Mouse (Mus musculus): ENCODE results near the gene Igfbp5. TPM values are rescaled to one million over a fixed set of nuclear protein-coding genes. Genes with fewer than 3 reads are reported as not detected.

Gene Igfbp5
- 127 and 131 TPM in 2 replicates for polyA plus RNA-seq (2015; fragmentation: Nextera tagmentation; extraction: Ambion mirVana)

DNA sequence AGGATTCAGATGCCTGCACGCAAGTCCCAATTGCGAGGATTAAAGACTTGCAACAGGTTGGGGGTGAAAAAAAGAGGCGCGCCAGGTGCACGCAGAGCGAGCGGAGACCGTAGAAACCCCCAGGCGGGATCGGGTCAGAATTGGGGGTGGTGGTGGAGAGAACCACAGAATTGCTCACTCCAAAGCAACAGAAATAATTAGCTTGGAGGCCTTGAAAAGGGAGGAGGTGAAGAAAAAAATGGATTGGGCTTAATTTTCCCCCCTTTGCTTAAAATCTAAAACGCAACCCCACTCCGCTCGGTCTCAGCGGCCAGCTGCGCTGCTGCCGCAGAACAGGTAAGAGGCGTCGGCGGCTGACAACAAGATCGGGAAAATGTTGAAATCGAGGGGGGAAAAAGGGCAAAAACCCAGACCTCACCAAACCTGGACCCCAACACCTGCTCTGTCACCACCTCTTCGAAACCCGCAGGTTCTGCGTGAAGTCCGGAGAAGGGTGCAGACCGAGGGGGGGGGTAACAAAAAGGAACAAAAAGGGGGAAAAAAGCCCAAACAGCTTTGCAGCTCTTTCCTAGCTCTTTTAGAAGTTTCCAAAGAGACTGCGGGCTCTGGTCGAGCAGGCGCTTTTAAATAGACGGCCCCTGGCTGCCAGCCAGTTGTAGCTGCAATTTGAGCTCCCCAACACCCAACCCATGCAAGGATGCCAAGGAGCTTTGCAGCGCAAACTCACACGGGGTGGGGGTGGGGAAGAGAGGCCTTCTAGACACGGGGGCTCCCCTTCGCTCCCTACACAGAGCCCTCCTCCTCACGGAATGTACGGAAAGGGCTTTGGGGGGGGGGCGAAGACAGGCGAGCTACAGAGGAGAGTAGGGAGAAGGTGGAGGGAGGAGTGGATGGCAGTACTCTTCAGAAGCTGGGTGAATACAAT is at the start of gene Igfbp5:
TSS of gene Igfbp5 (minus strand) at position 598 of the 925 bp plus-strand sequence.
- Histone ChIP-seq H3K4me1 (peaks cover 73% of the 10 kb centered on the region), H3K36me3 (no peaks in the 10 kb centered on the region), H3K9me3 (replicated peaks) (no peaks in the 10 kb centered on the region), H3K4me2 (replicated peaks) (peak within 1 kb of the TSS; percentile 82), H3K4me3 (replicated peaks) (peak within 1 kb of the TSS; percentile 69), H3K27ac (replicated peaks) (peak within 1 kb of the TSS; percentile 93), H3K9ac (peak within 1 kb of the TSS; percentile 72), H3K27me3 (peaks cover 3% of the 10 kb centered on the region; the same call in 1 of the 2 replicates)
- under 1% methylated on average over 38 of the region's 38 CpGs for whole genome bisulfite sequencing
- ATAC-seq (ENCODE audit: insufficient number of reproducible peaks, low FRiP score, low TSS enrichment, low read depth): peak; percentile 79

DNA sequence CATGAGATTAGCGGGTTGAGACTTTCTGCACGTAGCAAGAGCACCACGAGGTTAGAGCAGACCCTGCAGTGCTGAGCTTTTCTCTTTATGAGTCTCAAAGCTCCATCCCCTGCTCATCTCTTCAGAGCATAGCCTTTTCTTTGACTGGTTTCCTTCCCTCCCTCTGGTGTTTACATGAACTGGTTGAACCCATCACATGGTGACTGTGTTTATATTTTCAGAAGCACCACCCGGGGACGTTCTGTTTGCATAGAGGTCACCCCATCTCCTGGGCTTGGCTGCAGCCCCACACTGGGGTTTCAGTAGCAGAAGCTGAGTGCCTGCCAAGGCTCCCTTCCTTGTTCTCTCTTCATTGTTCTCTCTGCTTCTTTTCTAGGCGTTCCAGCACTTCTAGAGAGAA is 40.1 kb upstream of the Igfbp5 start:
- no peaks in the 10 kb centered on the region for H3K9me3 ChIP-seq (replicated peaks)
- no peak overlapping the region for H3K4me3 ChIP-seq (replicated peaks)
- H3K9ac ChIP-seq: no peak overlapping the region
- H3K4me1 ChIP-seq: 0 out of 2 replicates have a peak, but pooled peaks cover 2% of the 10 kb centered on the region
- H3K36me3 ChIP-seq: no peaks in the 10 kb centered on the region
- no peak for ATAC-seq (ENCODE audit: insufficient number of reproducible peaks, low FRiP score, low TSS enrichment, low read depth)
- no peaks in the 10 kb centered on the region for H3K27me3 ChIP-seq
- no peak overlapping the region for H3K4me2 ChIP-seq (replicated peaks)
- no peak overlapping the region for H3K27ac ChIP-seq (replicated peaks)
- 55% methylated on average over 6 of the region's 6 CpGs for WGBS

GRCm38 (mm10) chr1:72913073-72913472 is 38.4 kb upstream of the Igfbp5 start:
- H3K9ac ChIP-seq: no peak overlapping the region
- no peak overlapping the region for H3K4me2 ChIP-seq (replicated peaks)
- no peaks in the 10 kb centered on the region for H3K36me3 ChIP-seq
- no peak overlapping the region for H3K4me3 ChIP-seq (replicated peaks)
- ATAC-seq (ENCODE audit: insufficient number of reproducible peaks, low FRiP score, low TSS enrichment, low read depth): no peak
- no peaks in the 10 kb centered on the region for H3K9me3 ChIP-seq (replicated peaks)
- 0 out of 2 replicates have a peak, but pooled peaks cover 2% of the 10 kb centered on the region for H3K4me1 ChIP-seq
- no peaks in the 10 kb centered on the region for H3K27me3 ChIP-seq
- H3K27ac ChIP-seq (replicated peaks): no peak overlapping the region
- 73% methylated on average over 5 of the region's 5 CpGs for WGBS

- ATAC-seq (ENCODE audit: insufficient number of reproducible peaks, low FRiP score, low TSS enrichment, low read depth): no peak
- Histone ChIP-seq H3K9ac (no peak overlapping the region), H3K4me2 (replicated peaks) (no peak overlapping the region), H3K36me3 (no peaks in the 10 kb centered on the region), H3K27me3 (no peaks in the 10 kb centered on the region), H3K4me1 (no peaks in the 10 kb centered on the region), H3K4me3 (replicated peaks) (no peak overlapping the region), H3K27ac (replicated peaks) (no peak overlapping the region), H3K9me3 (replicated peaks) (no peaks in the 10 kb centered on the region)
- WGBS: 76% methylated on average over 2 of the region's 2 CpGs
These were observed 21.1 kb upstream of the Igfbp5 start for GRCm38 (mm10) chr1:72895821-72896220.

DNA sequence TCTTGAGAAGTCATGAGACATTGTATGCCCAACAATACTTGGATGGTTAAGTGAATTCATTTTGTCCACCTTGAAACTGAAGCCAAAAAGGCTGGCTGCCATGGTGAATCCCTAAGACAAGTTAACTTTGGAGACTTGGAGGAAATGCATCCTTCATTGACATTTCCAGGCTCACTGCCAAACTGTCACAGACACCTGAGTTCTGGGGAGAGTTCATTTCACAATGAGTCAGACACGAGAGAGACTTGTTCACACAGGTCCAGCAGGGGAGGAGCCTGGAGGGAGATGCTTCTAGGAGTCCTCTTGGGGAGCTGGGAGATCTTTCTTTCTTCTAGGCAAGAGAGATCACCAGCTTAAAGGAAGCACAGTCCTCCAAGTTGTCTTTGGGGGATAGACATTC is 13.2 kb upstream of the Igfbp5 start:
- H3K27me3 ChIP-seq: no peaks in the 10 kb centered on the region
- 0 out of 2 replicates have a peak overlapping the region, but pooled peaks have one; percentile 22 for H3K27ac ChIP-seq (replicated peaks)
- H3K4me3 ChIP-seq (replicated peaks): no peak overlapping the region
- no peaks in the 10 kb centered on the region for H3K9me3 ChIP-seq (replicated peaks)
- WGBS: 50% methylated on average over 1 of the region's 1 CpGs
- no peak; the same call in 1 of the 2 replicates for ATAC-seq (ENCODE audit: insufficient number of reproducible peaks, low FRiP score, low TSS enrichment, low read depth)
- no peaks in the 10 kb centered on the region for H3K36me3 ChIP-seq
- H3K9ac ChIP-seq: no peak overlapping the region
- no peak overlapping the region for H3K4me2 ChIP-seq (replicated peaks)
- H3K4me1 ChIP-seq: no peaks in the 10 kb centered on the region

DNA sequence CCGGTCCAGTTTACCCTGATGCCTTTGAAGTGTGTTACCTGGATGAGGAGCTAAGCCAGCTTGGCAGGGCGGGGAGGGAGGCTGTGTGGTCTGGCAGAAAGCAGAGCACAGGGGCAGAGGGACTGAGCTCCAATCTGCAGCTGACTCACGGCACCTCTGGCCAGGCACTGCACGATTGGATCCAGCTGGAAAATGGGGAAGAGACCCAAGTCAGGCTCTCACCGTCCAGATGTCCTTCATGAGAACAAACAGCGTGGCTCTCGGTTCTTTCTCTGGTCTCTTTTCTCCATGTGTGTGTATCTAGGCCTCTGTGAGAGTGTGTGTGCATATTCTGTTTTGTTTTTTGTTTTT is 11.1 kb upstream of the Igfbp5 start:
- no peak overlapping the region for H3K27ac ChIP-seq (replicated peaks)
- no peaks in the 10 kb centered on the region for H3K36me3 ChIP-seq
- no peak overlapping the region for H3K4me2 ChIP-seq (replicated peaks)
- no peaks in the 10 kb centered on the region for H3K9me3 ChIP-seq (replicated peaks)
- peak; percentile 67 for ATAC-seq (ENCODE audit: insufficient number of reproducible peaks, low FRiP score, low TSS enrichment, low read depth)
- no peaks in the 10 kb centered on the region for H3K27me3 ChIP-seq
- no peak overlapping the region for H3K4me3 ChIP-seq (replicated peaks)
- 60% methylated on average over 7 of the region's 7 CpGs for WGBS
- no peak overlapping the region for H3K9ac ChIP-seq
- no peaks in the 10 kb centered on the region for H3K4me1 ChIP-seq

- Histone ChIP-seq H3K27ac (replicated peaks) (no peak overlapping the region), H3K4me2 (replicated peaks) (no peak overlapping the region)
These were observed 10.6 kb upstream of the Igfbp5 start for GRCm38 (mm10) chr1:72885111-72885818.

DNA sequence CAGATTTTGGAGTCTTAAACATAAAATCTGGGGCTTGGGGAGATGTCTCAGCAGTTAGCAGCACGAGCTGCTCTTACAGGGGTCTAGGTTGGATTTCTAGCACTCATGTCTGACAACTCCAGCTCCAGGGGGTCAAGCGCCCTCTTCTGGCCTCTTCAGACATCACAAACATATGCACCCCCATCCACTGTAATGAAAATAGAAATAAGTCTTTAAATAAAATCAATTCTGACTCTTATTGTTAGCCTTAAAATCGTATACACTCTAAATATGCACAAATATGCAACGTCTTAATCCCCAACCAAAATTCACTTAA is 4.6 kb upstream of the Igfbp5 start:
- Histone ChIP-seq H3K9ac (no peak overlapping the region), H3K27me3 (peaks cover 3% of the 10 kb centered on the region; the same call in 1 of the 2 replicates), H3K4me3 (replicated peaks) (no peak overlapping the region), H3K9me3 (replicated peaks) (no peaks in the 10 kb centered on the region), H3K4me1 (peaks cover 38% of the 10 kb centered on the region), H3K27ac (replicated peaks) (peak overlapping the region; percentile 81), H3K4me2 (replicated peaks) (no peak overlapping the region), H3K36me3 (no peaks in the 10 kb centered on the region)
- no peak for ATAC-seq (ENCODE audit: insufficient number of reproducible peaks, low FRiP score, low TSS enrichment, low read depth)
- WGBS: 35% methylated on average over 4 of the region's 4 CpGs

More at GRCm38 (mm10) chr1:72885111-72885818, 10.6 kb upstream of the Igfbp5 start:
- WGBS: 84% methylated on average over 11 of the region's 11 CpGs
- ATAC-seq (ENCODE audit: insufficient number of reproducible peaks, low FRiP score, low TSS enrichment, low read depth): peak; percentile 51
- no peaks in the 10 kb centered on the region for H3K36me3 ChIP-seq
- H3K27me3 ChIP-seq: no peaks in the 10 kb centered on the region
- no peaks in the 10 kb centered on the region for H3K4me1 ChIP-seq
- no peak overlapping the region for H3K9ac ChIP-seq
- H3K9me3 ChIP-seq (replicated peaks): no peaks in the 10 kb centered on the region
- no peak overlapping the region for H3K4me3 ChIP-seq (replicated peaks)

- H3K4me1 ChIP-seq: peaks cover 43% of the 10 kb centered on the region
- H3K9me3 ChIP-seq (replicated peaks): no peaks in the 10 kb centered on the region
- no peak for ATAC-seq (ENCODE audit: insufficient number of reproducible peaks, low FRiP score, low TSS enrichment, low read depth)
- peak overlapping the region; percentile 21; the same call in 1 of the 2 replicates for H3K4me3 ChIP-seq (replicated peaks)
- H3K9ac ChIP-seq: no peak overlapping the region
- H3K27ac ChIP-seq (replicated peaks): peak overlapping the region; percentile 81
- WGBS: 18% methylated on average over 25 of the region's 25 CpGs
- H3K4me2 ChIP-seq (replicated peaks): peak overlapping the region; percentile 42
- H3K36me3 ChIP-seq: no peaks in the 10 kb centered on the region
- H3K27me3 ChIP-seq: peaks cover 3% of the 10 kb centered on the region; the same call in 1 of the 2 replicates
These were observed 4.0 kb upstream of the Igfbp5 start for GRCm38 (mm10) chr1:72878473-72879318.

- Histone ChIP-seq H3K4me1 (peaks cover 47% of the 10 kb centered on the region), H3K9me3 (replicated peaks) (no peaks in the 10 kb centered on the region), H3K27me3 (peaks cover 3% of the 10 kb centered on the region; the same call in 1 of the 2 replicates), H3K36me3 (no peaks in the 10 kb centered on the region), H3K27ac (replicated peaks) (peak overlapping the region; percentile 81), H3K4me2 (replicated peaks) (peak overlapping the region; percentile 42), H3K9ac (no peak overlapping the region), H3K4me3 (replicated peaks) (peak overlapping the region; percentile 21; the same call in 1 of the 2 replicates)
- WGBS: 0% methylated on average over 3 of the region's 3 CpGs
- no peak for ATAC-seq (ENCODE audit: insufficient number of reproducible peaks, low FRiP score, low TSS enrichment, low read depth)
These were observed 3.2 kb upstream of the Igfbp5 start for GRCm38 (mm10) chr1:72877892-72878291.

Measured in embryonic facial prominence, embryonic 15.5 days (tissue).